24 mouse cellular contexts compared by ENCODE assay signal in the genomic region with DNA sequence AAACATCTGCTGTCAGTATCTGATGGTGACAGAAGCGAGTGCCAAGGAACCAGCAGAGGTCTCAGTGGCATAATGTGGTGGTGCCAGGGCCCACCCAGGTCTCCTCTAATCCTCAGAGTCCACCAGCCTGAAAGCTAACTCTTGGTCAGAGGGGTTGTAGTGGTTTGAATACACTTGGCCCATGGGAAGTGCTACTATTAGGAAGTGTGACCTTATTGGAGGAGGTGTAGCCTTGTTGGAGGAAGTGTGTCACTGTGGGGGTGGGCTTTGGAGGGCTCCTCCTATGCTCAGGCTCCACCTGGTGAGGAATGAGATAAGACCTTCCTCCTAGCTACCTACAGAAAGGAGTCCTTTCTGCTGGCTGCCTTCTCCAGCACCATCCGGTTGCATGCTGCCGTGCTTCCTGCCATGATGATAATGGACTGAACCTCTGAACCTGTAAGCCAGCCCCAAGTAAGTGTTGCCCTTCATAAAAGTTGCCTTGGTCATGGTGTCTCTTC.
DNase-seq lines count a peak whose midpoint lies in the region; ATAC-seq and TF ChIP-seq lines count a peak whose summit lies in the region.
"Had no signal": no experiment of that assay in that cellular context is flagged by ENCODE, and none has a peak within 500 bp of the region (broad histone marks: within the 10 kb centered on the region; RNA-seq: fewer than 3 reads in every experiment).

No protein-coding gene starts in this region.

- TF ChIP-seq EP300 in CH12.LX (IDR thresholded peaks at IDR 0.05; ENCODE audit: low read length) (no peak), MEL (IDR thresholded peaks at IDR 0.05; ENCODE audit: low read depth in 1 of 2, low read length in 2 of 2) (no peak)

- DNase-seq in A20 (ENCODE audit: low read depth, low spot score) (peak; percentile 4), CH12.LX (ENCODE audit: extremely low read depth) (peak; percentile 73), MEL (ENCODE audit: low read depth, low spot score) (peak; percentile 28)
- no peak for DNase-seq in Muller cell, postnatal 12 days (ENCODE audit: inconsistent ontology term)
- DNase-seq in layer of hippocampus, adult 18-20 months (ENCODE audit: low spot score in 2 of 2): no peak
- DNase-seq: adrenal gland, adult 2 months; adrenal gland, adult 8-10 months; adrenal gland, postnatal 10 days; adrenal gland, postnatal 14 days; adrenal gland, postnatal 25 days; adrenal gland, postnatal 36 days; B cell, adult 2 months; cerebellum, adult 11 months; cerebellum, adult 11-12 months; cerebellum, adult 18-20 months; cerebellum, adult 2 months; cerebellum, adult 8-10 months; cerebellum, adult 9-10 months; cerebellum, adult 9-11 months had no signal

- H3K9me3 ChIP-seq in CH12.LX (replicated peaks; ENCODE audit: low read length) (no peaks in the 10 kb centered on the region), MEL (replicated peaks; ENCODE audit: insufficient read depth, low read length) (no peaks in the 10 kb centered on the region)
- H3K9me3 ChIP-seq: G1E had no signal

- H3K79me2 ChIP-seq in CH12.LX (replicated peaks; ENCODE audit: control insufficient read depth, extremely low read depth, insufficient read depth, poor library complexity, severe bottlenecking) (no peaks in the 10 kb centered on the region), MEL (ENCODE audit: control insufficient read depth, insufficient read depth, low read length, poor library complexity) (no peaks in the 10 kb centered on the region)

- ATAC-seq in megakaryocyte-erythroid progenitor cell, adult 5-6 weeks (replicated peaks; ENCODE audit: low FRiP score, low TSS enrichment, poor library complexity, severe bottlenecking): no peak
- ATAC-seq: activated CD4-positive, CD25-positive, alpha-beta regulatory T cell, adult 4 months; CD4-positive, CD25-positive, alpha-beta regulatory T cell, adult 4 months; Patski had no signal

- H3K4me1 ChIP-seq in CH12.LX (ENCODE audit: control insufficient read depth in 1 of 2, insufficient read depth in 2 of 2) (peaks cover 19 to 34% of the 10 kb centered on the region in 2 experiments), MEL (ENCODE audit: control insufficient read depth in 1 of 2, insufficient read depth in 2 of 2, low read length in 2 of 2) (no peaks in the 10 kb centered on the region)

- in situ Hi-C loops in CH12.LX (cut with MboI; ENCODE audit: low pct_ligation_motif_present, low pct_unique_long_range_greater_than_20kb, low sequenced_read_pairs): no loop called here

- peak overlapping the region; percentile 34; the same call in 1 of the 2 replicates for H3K4me2 ChIP-seq in CH12.LX (ENCODE audit: insufficient read depth, low read depth, poor library complexity, severe bottlenecking)

- peak overlapping the region; percentile 41 to 57 (median 48) for H3K4me3 ChIP-seq in CH12.LX (replicated peaks in 1 of 3; ENCODE audit: low read depth in 2 of 3, low read length in 2 of 3, poor library complexity in 1 of 3)
- no peak overlapping the region for H3K4me3 ChIP-seq in MEL (ENCODE audit: control insufficient read depth in 1 of 2, insufficient read depth in 1 of 2, low read depth in 2 of 2, low read length in 2 of 2)

- dilution Hi-C loops in CH12.LX (cut with MboI; ENCODE audit: extremely low pct_ligation_motif_present, extremely low pct_unique_long_range_greater_than_20kb, low sequenced_read_pairs): no loop called here

- no peak; the same call in 1 of the 2 replicates for TF ChIP-seq RAD21 in CH12.LX (IDR thresholded peaks at IDR 0.05; ENCODE audit: low read depth, low read length)
- TF ChIP-seq RAD21 in MEL (IDR thresholded peaks at IDR 0.05; ENCODE audit: low read depth, low read length): no peak

- TF ChIP-seq POLR2A in CH12.LX (IDR thresholded peaks at IDR 0.05; ENCODE audit: low read depth, low read length) (peak; percentile 42; the same call in 1 of the 2 replicates), MEL (IDR thresholded peaks at IDR 0.05; ENCODE audit: control insufficient read depth in 1 of 2, insufficient read depth in 1 of 2, low read depth in 1 of 2, low read length in 2 of 2, poor library complexity in 1 of 2) (no peak)

- H3K27me3 ChIP-seq in CH12.LX (replicated peaks): no peaks in the 10 kb centered on the region
- peaks cover 0 to 2% of the 10 kb centered on the region in 2 experiments; a peak in 1 of 4 replicates for H3K27me3 ChIP-seq in MEL (ENCODE audit: control insufficient read depth in 1 of 2, insufficient read depth in 2 of 2, low read length in 2 of 2)
- H3K27me3 ChIP-seq: Patski had no signal

- TF ChIP-seq CTCF in CH12.LX (conservative IDR thresholded peaks at IDR 0.05 in 1 of 2, IDR thresholded peaks at IDR 0.05 in 1 of 2; ENCODE audit: low read depth in 2 of 2, low read length in 2 of 2) (no peak), MEL (IDR thresholded peaks at IDR 0.05 in 2 of 3, conservative IDR thresholded peaks at IDR 0.05 in 1 of 3; ENCODE audit: control insufficient read depth in 1 of 3, insufficient read depth in 1 of 3, low read depth in 2 of 3, low read length in 3 of 3, poor library complexity in 1 of 3, severe bottlenecking in 1 of 3) (no peak)

- H3K36me3 ChIP-seq in CH12.LX (replicated peaks in 1 of 2; ENCODE audit: control insufficient read depth in 1 of 2, insufficient read depth in 1 of 2, low read length in 1 of 2) (peaks cover 0 to 27% of the 10 kb centered on the region in 2 experiments), MEL (ENCODE audit: control insufficient read depth in 1 of 2, insufficient read depth in 2 of 2, low read length in 2 of 2) (no peaks in the 10 kb centered on the region)
- H3K36me3 ChIP-seq: G1E had no signal

- no peak overlapping the region for H3K27ac ChIP-seq in CH12.LX (ENCODE audit: insufficient read depth, low read depth)
- no peak overlapping the region for H3K27ac ChIP-seq in MEL (ENCODE audit: control insufficient read depth, low read depth, low read length)

- H3K9ac ChIP-seq in CH12.LX (ENCODE audit: insufficient read depth, low read depth) (no peak overlapping the region), MEL (ENCODE audit: control insufficient read depth, low read depth, low read length, poor library complexity, severe bottlenecking) (no peak overlapping the region)

TF ChIP-seq in CH12.LX, 34 proteins besides CTCF, POLR2A, EP300 and RAD21 (continues in another document):
- TF ChIP-seq NRF1 (IDR thresholded peaks at IDR 0.05; ENCODE audit: low read depth, low read length) (no peak), ZMIZ1 (IDR thresholded peaks at IDR 0.05; ENCODE audit: low read depth, low read length) (no peak; the same call in 1 of the 2 replicates), USF2 (conservative IDR thresholded peaks at IDR 0.05; ENCODE audit: low read depth, low read length) (no peak), ELF1 (IDR thresholded peaks at IDR 0.05; ENCODE audit: low read depth, low read length) (peak; percentile 78), MYC (IDR thresholded peaks at IDR 0.05; ENCODE audit: low read depth, low read length) (no peak), TBP (conservative IDR thresholded peaks at IDR 0.05; ENCODE audit: low read depth, low read length) (peak; percentile 76; the same call in 1 of the 2 replicates), JUND (conservative IDR thresholded peaks at IDR 0.05; ENCODE audit: low read depth, low read length) (no peak), PAX5 (IDR thresholded peaks at IDR 0.05; ENCODE audit: low read length) (no peak), UBTF (IDR thresholded peaks at IDR 0.05; ENCODE audit: low read depth, low read length) (no peak), JUN (IDR thresholded peaks at IDR 0.05; ENCODE audit: insufficient read depth, low read depth, low read length) (no peak), MAFK (IDR thresholded peaks at IDR 0.05; ENCODE audit: insufficient replicate concordance, low read length) (no peak), E2F4 (IDR thresholded peaks at IDR 0.05; ENCODE audit: insufficient replicate concordance, low read depth, low read length) (no peak), TCF12 (IDR thresholded peaks at IDR 0.05; ENCODE audit: low read depth, low read length) (peak; percentile 27; the same call in 1 of the 2 replicates), KAT2A (IDR thresholded peaks at IDR 0.05; ENCODE audit: insufficient replicate concordance, low read length) (no peak), GABPA (IDR thresholded peaks at IDR 0.05; ENCODE audit: insufficient replicate concordance, low read depth, low read length) (no peak), CHD2 (IDR thresholded peaks at IDR 0.05; ENCODE audit: low read length) (no peak), MXI1 (IDR thresholded peaks at IDR 0.05; ENCODE audit: low read depth, low read length) (no peak), MAZ (IDR thresholded peaks at IDR 0.05; ENCODE audit: low read depth, low read length) (no peak)

TF ChIP-seq in MEL, 35 proteins besides CTCF, POLR2A, EP300 and RAD21:
- no peak for TF ChIP-seq POLR2AphosphoS5 (IDR thresholded peaks at IDR 0.05; ENCODE audit: borderline replicate concordance, low read depth, low read length)
- TF ChIP-seq MXI1 (IDR thresholded peaks at IDR 0.05; ENCODE audit: low read depth, low read length): no peak
- no peak for TF ChIP-seq KAT2A (conservative IDR thresholded peaks at IDR 0.05; ENCODE audit: low read depth, low read length)
TF ChIP-seq in MEL: peak in this region for 0.

Comparison
In these comparisons a context has a peak if more than half of its experiments do, and no peak if none do; other contexts are left out.
1. DNase-seq: peak in A20 (single experiment), CH12.LX (single experiment) and MEL (single experiment); none in Muller cell, postnatal 12 days (single experiment) and layer of hippocampus, adult 18-20 months (0 of 2).
2. H3K4me3 ChIP-seq: peak in CH12.LX (3 of 3); none in MEL (0 of 2).